Mouse (Mus musculus): Measurements from ENCODE around the gene 4922502D21Rik.

DNA sequence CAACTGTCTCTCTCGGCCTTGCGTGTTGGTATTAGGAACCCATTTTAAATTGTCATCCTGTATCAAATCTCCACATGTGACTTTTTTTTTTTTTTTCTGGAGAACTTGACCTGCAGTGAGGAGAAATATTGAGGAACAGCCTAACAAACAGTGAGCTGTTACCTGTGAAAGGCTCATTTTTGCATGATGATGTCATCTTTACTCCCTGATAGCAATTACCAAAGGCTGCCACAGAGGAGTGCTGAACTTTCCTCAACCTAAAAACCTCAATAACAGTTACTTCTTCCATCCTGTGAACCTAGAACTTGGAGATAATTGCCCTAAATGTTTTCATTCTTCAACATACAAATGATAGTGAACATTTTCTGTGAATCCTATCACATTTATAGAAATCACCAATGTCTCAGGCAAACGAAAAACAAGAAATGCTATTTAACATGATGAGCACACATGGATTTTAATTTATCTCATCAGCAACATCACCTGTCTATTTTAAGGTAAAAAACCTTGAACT is 16.9 kb downstream of the 4922502D21Rik start:
- TF ChIP-seq GATA1 (IDR thresholded peaks at IDR 0.05; ENCODE audit: low read length) (no peak), TAL1 (IDR thresholded peaks at IDR 0.05; ENCODE audit: low read length) (no peak)
